8 mouse cellular contexts compared by ENCODE assay signal in the genomic region with DNA sequence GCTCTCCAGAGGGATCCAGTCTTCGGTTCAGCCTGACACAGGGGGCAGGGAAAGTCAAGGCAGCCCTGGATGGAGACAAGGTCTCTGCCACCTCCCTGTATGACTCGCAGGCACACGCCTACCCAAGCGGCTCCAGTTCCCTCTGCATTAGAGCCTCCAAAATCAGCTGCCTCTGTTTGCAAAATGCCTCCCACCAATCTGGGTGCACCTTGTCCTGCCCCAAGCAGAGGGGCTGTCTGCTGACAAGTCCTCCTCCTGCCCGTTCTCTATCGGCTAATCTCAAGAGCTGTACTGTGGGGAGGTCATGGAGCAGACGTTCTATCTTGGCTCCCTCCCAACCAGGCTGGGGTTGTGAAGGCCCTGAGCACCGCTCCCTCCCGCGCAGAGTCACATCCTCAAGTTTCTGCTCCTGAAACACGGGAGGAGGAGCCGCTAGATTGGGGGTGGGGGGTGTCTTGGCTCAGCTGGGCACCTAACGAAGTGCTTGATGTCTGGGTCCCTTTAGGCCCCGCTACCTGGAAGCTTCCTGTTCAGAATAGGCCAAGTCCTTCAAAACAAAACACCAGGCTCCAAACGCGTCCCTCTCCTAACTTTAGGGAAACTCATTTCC. TPM values are rescaled to one million over a fixed set of nuclear protein-coding genes. Genes with fewer than 3 reads are reported as not detected.
DNase-seq lines count a peak whose midpoint lies in the region; ATAC-seq and TF ChIP-seq lines count a peak whose summit lies in the region.

No protein-coding gene starts in this region.

- ATAC-seq in forebrain, embryonic 13.5 days: 0 out of 2 replicates have a peak, but pooled peaks have one; percentile 9
- ATAC-seq in midbrain, postnatal 0 days (ENCODE audit: low FRiP score): no peak

- H3K9ac ChIP-seq in forebrain, embryonic 13.5 days: peak overlapping the region; percentile 94
- peak overlapping the region; percentile 84 for H3K9ac ChIP-seq in midbrain, postnatal 0 days (replicated peaks; ENCODE audit: low read length, poor library complexity, severe bottlenecking)

- no peak for TF ChIP-seq CTCF in brain, embryonic 14.5 days (IDR thresholded peaks at IDR 0.05; ENCODE audit: borderline replicate concordance, extremely low read depth, insufficient read depth, insufficient read length)
- no peak for TF ChIP-seq CTCF in midbrain, postnatal 0 days (IDR thresholded peaks at IDR 0.05)

- H3K27ac ChIP-seq in forebrain, embryonic 13.5 days: peak overlapping the region; percentile 70; the same call in 1 of the 2 replicates
- peak overlapping the region; percentile 77; the same call in 1 of the 2 replicates for H3K27ac ChIP-seq in midbrain, postnatal 0 days (ENCODE audit: low read depth, low read length)

- peak overlapping the region; percentile 99 for H3K4me3 ChIP-seq in forebrain, embryonic 13.5 days
- H3K4me3 ChIP-seq in midbrain, postnatal 0 days (ENCODE audit: low read depth, low read length): peak overlapping the region; percentile 99

- peaks cover 24% of the 10 kb centered on the region for H3K4me1 ChIP-seq in forebrain, embryonic 13.5 days
- peaks cover 14% of the 10 kb centered on the region for H3K4me1 ChIP-seq in midbrain, postnatal 0 days (ENCODE audit: insufficient read depth, low read length)

- H3K36me3 ChIP-seq in forebrain, embryonic 13.5 days (ENCODE audit: poor library complexity, severe bottlenecking): peaks cover 52% of the 10 kb centered on the region
- H3K36me3 ChIP-seq in midbrain, postnatal 0 days (ENCODE audit: insufficient read depth, low read length): peaks cover 43% of the 10 kb centered on the region

- TF ChIP-seq POLR2A in brain, embryonic 14.5 days (IDR thresholded peaks at IDR 0.05; ENCODE audit: borderline replicate concordance, extremely low read depth, insufficient read depth, insufficient read length, poor library complexity, severe bottlenecking): no peak

- peak overlapping the region; percentile 98 for H3K4me2 ChIP-seq in forebrain, embryonic 13.5 days
- peak overlapping the region; percentile 98 for H3K4me2 ChIP-seq in midbrain, postnatal 0 days (ENCODE audit: low read depth, low read length, poor library complexity, severe bottlenecking)

- peak; percentile 30 for DNase-seq in spleen, adult 12 weeks (ENCODE audit: low spot score)
- no peak for DNase-seq in spleen, postnatal 14 days (ENCODE audit: low spot score in 2 of 2)
- DNase-seq in brain, embryonic 14.5 days (ENCODE audit: low read depth): peak; percentile 22
- peak; percentile 67 for DNase-seq in induced T-regulatory cell, adult 2 months (ENCODE audit: low read depth)
- peak; percentile 46 for DNase-seq in liver
- peak; percentile 24 for DNase-seq in midbrain, postnatal 0 days (ENCODE audit: low spot score)
- DNase-seq in thymus, postnatal 4 days: peak; percentile 68

- WGBS in forebrain, embryonic 13.5 days: 14% methylated on average over 16 of the region's 16 CpGs
- 17% methylated on average over 16 of the region's 16 CpGs for WGBS in midbrain, postnatal 0 days

- no peaks in the 10 kb centered on the region for H3K27me3 ChIP-seq in forebrain, embryonic 13.5 days
- no peaks in the 10 kb centered on the region for H3K27me3 ChIP-seq in midbrain, postnatal 0 days (ENCODE audit: insufficient read depth, low read length)

- H3K9me3 ChIP-seq in forebrain, embryonic 13.5 days (replicated peaks): no peaks in the 10 kb centered on the region
- H3K9me3 ChIP-seq in midbrain, postnatal 0 days (ENCODE audit: low read length): no peaks in the 10 kb centered on the region

RNA-seq across cellular contexts. Expression of a gene that starts 0.8 kb away (rescaled TPM):
- polyA plus RNA-seq in brain, embryonic 14.5 days (2012; rRNA removed): 59.5 and 80.9 TPM in 2 replicates
- polyA plus RNA-seq in forebrain, embryonic 13.5 days (2015; fragmentation: Nextera tagmentation; extraction: Ambion mirVana): 33.6 and 36.1 TPM in 2 replicates
- total RNA-seq in midbrain, postnatal 0 days (2014; rRNA removed): 26.4 and 40.8 TPM in 2 replicates
- 25.1 and 26.5 TPM in 2 replicates for polyA plus RNA-seq in midbrain, postnatal 0 days (2015; fragmentation: Nextera tagmentation; extraction: Ambion mirVana)

RNA-seq across cellular contexts. Expression of a gene that starts 0.9 kb away (rescaled TPM):
- polyA plus RNA-seq in brain, embryonic 14.5 days (2012; rRNA removed): 58.5 and 74.9 TPM in 2 replicates
- polyA plus RNA-seq in forebrain, embryonic 13.5 days (2015; fragmentation: Nextera tagmentation; extraction: Ambion mirVana): 69.1 and 69.9 TPM in 2 replicates
- 37.7 and 52.6 TPM in 2 replicates for total RNA-seq in midbrain, postnatal 0 days (2014; rRNA removed)
- 95.0 and 99.5 TPM in 2 replicates for polyA plus RNA-seq in midbrain, postnatal 0 days (2015; fragmentation: Nextera tagmentation; extraction: Ambion mirVana)

RNA-seq across cellular contexts. Expression of a gene that starts 14.5 kb away (rescaled TPM):
- not detected in 2 replicates for polyA plus RNA-seq in brain, embryonic 14.5 days (2012; rRNA removed)
- 0.10 TPM in 1 of 2 replicates, not detected in the other for polyA plus RNA-seq in forebrain, embryonic 13.5 days (2015; fragmentation: Nextera tagmentation; extraction: Ambion mirVana)
- total RNA-seq in midbrain, postnatal 0 days (2014; rRNA removed): not detected in 2 replicates
- polyA plus RNA-seq in midbrain, postnatal 0 days (2015; fragmentation: Nextera tagmentation; extraction: Ambion mirVana): not detected in 2 replicates

RNA-seq across cellular contexts. Expression of a gene that starts 31.8 kb away (rescaled TPM):
- polyA plus RNA-seq in brain, embryonic 14.5 days (2012; rRNA removed): 60.8 and 63.9 TPM in 2 replicates
- polyA plus RNA-seq in forebrain, embryonic 13.5 days (2015; fragmentation: Nextera tagmentation; extraction: Ambion mirVana): 38.3 and 42.2 TPM in 2 replicates
- 57.1 and 94.5 TPM in 2 replicates for total RNA-seq in midbrain, postnatal 0 days (2014; rRNA removed)
- polyA plus RNA-seq in midbrain, postnatal 0 days (2015; fragmentation: Nextera tagmentation; extraction: Ambion mirVana): 62.1 and 66.8 TPM in 2 replicates

RNA-seq across cellular contexts. Expression of a gene that starts 42.3 kb away (rescaled TPM):
- 22.3 and 25.7 TPM in 2 replicates for polyA plus RNA-seq in brain, embryonic 14.5 days (2012; rRNA removed)
- polyA plus RNA-seq in forebrain, embryonic 13.5 days (2015; fragmentation: Nextera tagmentation; extraction: Ambion mirVana): 28.8 and 33.9 TPM in 2 replicates
- total RNA-seq in midbrain, postnatal 0 days (2014; rRNA removed): 23.1 and 27.7 TPM in 2 replicates
- polyA plus RNA-seq in midbrain, postnatal 0 days (2015; fragmentation: Nextera tagmentation; extraction: Ambion mirVana): 35.6 and 40.4 TPM in 2 replicates

Comparison
In these comparisons a context has a peak if more than half of its experiments do, and no peak if none do; other contexts are left out.
1. DNase-seq: peak in spleen, adult 12 weeks (single experiment), brain, embryonic 14.5 days (single experiment), induced T-regulatory cell, adult 2 months (single experiment), liver (single experiment), midbrain, postnatal 0 days (single experiment) and thymus, postnatal 4 days (single experiment); none in spleen, postnatal 14 days (0 of 2).